Mouse (Mus musculus): ENCODE results near the gene Mvb12a. TPM values are rescaled to one million over a fixed set of nuclear protein-coding genes. Genes with fewer than 3 reads are reported as not detected.
A peak's percentile ranks its signal among the peaks of the same experiment; 100 is the strongest.

Mvb12a gene
- polyA plus RNA-seq, 1 experiment = 81.2 TPM

- DNase-seq (ENCODE audit: extremely low spot score in 1 of 2, low spot score in 1 of 2) = no peak
These were observed 17.3 kb downstream of the Mvb12a start for GRCm38 (mm10) chr8:71560071-71560470.

GRCm38 (mm10) chr8:71560765-71561164 lies 18.0 kb downstream of the Mvb12a start:
- no peak for DNase-seq (ENCODE audit: extremely low spot score in 1 of 2, low spot score in 1 of 2)

GRCm38 (mm10) chr8:71561401-71561800 lies 18.7 kb downstream of the Mvb12a start:
- DNase-seq (ENCODE audit: extremely low spot score in 1 of 2, low spot score in 1 of 2) = peak in 1 of 2 experiments; percentile 75

GRCm38 (mm10) chr8:71562751-71563150 lies 20.0 kb downstream of the Mvb12a start:
- peak in 1 of 2 experiments; percentile 78 for DNase-seq (ENCODE audit: extremely low spot score in 1 of 2, low spot score in 1 of 2)

- DNase-seq (ENCODE audit: extremely low spot score in 1 of 2, low spot score in 1 of 2) = no peak
These were observed 21.3 kb downstream of the Mvb12a start for GRCm38 (mm10) chr8:71563992-71564391.

GRCm38 (mm10) chr8:71566501-71566900 lies 23.8 kb downstream of the Mvb12a start, which contains the start of gene Nxnl1:
TSS of gene Nxnl1 (minus strand) at chr8:71566601.
- no peak for DNase-seq (ENCODE audit: extremely low spot score in 1 of 2, low spot score in 1 of 2)

GRCm38 (mm10) chr8:71567587-71567986 lies 24.9 kb downstream of the Mvb12a start:
- no peak for DNase-seq (ENCODE audit: extremely low spot score in 1 of 2, low spot score in 1 of 2)

GRCm38 (mm10) chr8:71568387-71568937 lies 25.7 kb downstream of the Mvb12a start, which contains the start of gene Slc27a1:
TSS of gene Slc27a1 (plus strand) at chr8:71568882.
- DNase-seq (ENCODE audit: extremely low spot score in 1 of 2, low spot score in 1 of 2) = peak in 1 of 2 experiments; percentile 77

- DNase-seq (ENCODE audit: extremely low spot score in 1 of 2, low spot score in 1 of 2) = no peak
These were observed 26.2 kb downstream of the Mvb12a start for GRCm38 (mm10) chr8:71568941-71569340.

GRCm38 (mm10) chr8:71569366-71570290 lies 26.9 kb downstream of the Mvb12a start:
- DNase-seq (ENCODE audit: extremely low spot score in 1 of 2, low spot score in 1 of 2) = peak; percentile 89 to 93

GRCm38 (mm10) chr8:71570291-71570954 lies 27.7 kb downstream of the Mvb12a start:
- DNase-seq (ENCODE audit: extremely low spot score in 1 of 2, low spot score in 1 of 2) = peak; percentile 97 to 98

GRCm38 (mm10) chr8:71572077-71572476 lies 29.4 kb downstream of the Mvb12a start:
- DNase-seq (ENCODE audit: extremely low spot score in 1 of 2, low spot score in 1 of 2) = no peak

- DNase-seq (ENCODE audit: extremely low spot score in 1 of 2, low spot score in 1 of 2) = peak; percentile 74 to 85
These were observed 30.3 kb downstream of the Mvb12a start for GRCm38 (mm10) chr8:71572847-71573633.

- no peak for DNase-seq (ENCODE audit: extremely low spot score in 1 of 2, low spot score in 1 of 2)
These were observed 31.7 kb downstream of the Mvb12a start for GRCm38 (mm10) chr8:71574426-71574825.

- no peak for DNase-seq (ENCODE audit: extremely low spot score in 1 of 2, low spot score in 1 of 2)
These were observed 32.3 kb downstream of the Mvb12a start for GRCm38 (mm10) chr8:71575020-71575419.

GRCm38 (mm10) chr8:71577856-71578387 lies 35.2 kb downstream of the Mvb12a start:
- no peak for DNase-seq (ENCODE audit: extremely low spot score in 1 of 2, low spot score in 1 of 2)

- no peak for DNase-seq (ENCODE audit: extremely low spot score in 1 of 2, low spot score in 1 of 2)
These were observed 36.3 kb downstream of the Mvb12a start for GRCm38 (mm10) chr8:71579009-71579408.

GRCm38 (mm10) chr8:71579476-71579875 lies 36.8 kb downstream of the Mvb12a start:
- DNase-seq (ENCODE audit: extremely low spot score in 1 of 2, low spot score in 1 of 2) = no peak

- no peak for DNase-seq (ENCODE audit: extremely low spot score in 1 of 2, low spot score in 1 of 2)
These were observed 37.5 kb downstream of the Mvb12a start for GRCm38 (mm10) chr8:71580201-71580600.

GRCm38 (mm10) chr8:71586891-71587290 lies 44.2 kb downstream of the Mvb12a start:
- DNase-seq (ENCODE audit: extremely low spot score in 1 of 2, low spot score in 1 of 2) = peak in 1 of 2 experiments; percentile 53
